Mouse (Mus musculus) layer of hippocampus, postnatal 14 days (tissue): ENCODE results near the gene Ppp1r16b. TPM values are rescaled to one million over a fixed set of nuclear protein-coding genes. Genes with fewer than 3 reads are reported as not detected.

Source experiments
- DNase-seq, 2 experiments: peaks; one replicate each; pipeline ENCODE4 v3.0.0; 2021 to 2022; ENCODE audit warnings: low spot score in 2 of 2, mixed read lengths in 1 of 2
- total RNA-seq, 2 experiments: library from RNA; stranded (reverse); gene quantifications; 2 replicates each; pipeline ENCODE4 v1.2.3; 2021

The Ppp1r16b gene
- total RNA-seq, 2 experiments from 2014 or later, result 97.4 to 97.9 TPM

- DNase-seq, result peak in 1 of 2 experiments; percentile 75
These were observed 2.7 kb downstream of the Ppp1r16b start for GRCm38 (mm10) chr2:158667671-158668432.

DNA sequence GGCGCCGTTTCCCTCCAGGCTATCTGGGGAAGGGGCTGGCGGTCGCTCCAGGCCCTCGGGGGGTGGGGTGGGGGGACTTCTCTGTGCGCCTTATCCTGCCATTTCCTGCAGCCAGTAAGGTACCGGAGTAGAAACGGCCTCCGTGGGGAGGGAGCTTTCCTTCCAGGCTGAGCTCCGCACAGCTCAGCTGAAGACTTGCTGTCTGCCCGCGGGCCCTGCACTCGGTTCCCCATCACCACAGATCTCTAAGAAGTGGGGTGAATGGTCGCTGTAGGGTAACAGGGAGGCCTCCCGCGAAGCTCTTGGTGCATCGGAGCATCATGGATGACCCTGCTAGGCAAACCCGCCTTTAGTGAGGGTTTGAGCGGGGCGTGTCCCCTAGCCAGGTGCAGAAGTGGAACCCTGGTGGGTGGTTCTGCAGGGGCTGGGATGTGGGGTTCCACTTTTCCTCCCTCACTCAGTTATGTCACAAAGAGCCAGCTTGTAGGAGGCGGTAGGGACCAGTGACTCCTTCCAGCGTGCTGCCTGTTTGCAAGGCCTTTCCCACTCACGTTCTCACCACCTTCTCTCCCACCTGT, 3.3 kb downstream of the Ppp1r16b start:
- DNase-seq, result no peak

DNA sequence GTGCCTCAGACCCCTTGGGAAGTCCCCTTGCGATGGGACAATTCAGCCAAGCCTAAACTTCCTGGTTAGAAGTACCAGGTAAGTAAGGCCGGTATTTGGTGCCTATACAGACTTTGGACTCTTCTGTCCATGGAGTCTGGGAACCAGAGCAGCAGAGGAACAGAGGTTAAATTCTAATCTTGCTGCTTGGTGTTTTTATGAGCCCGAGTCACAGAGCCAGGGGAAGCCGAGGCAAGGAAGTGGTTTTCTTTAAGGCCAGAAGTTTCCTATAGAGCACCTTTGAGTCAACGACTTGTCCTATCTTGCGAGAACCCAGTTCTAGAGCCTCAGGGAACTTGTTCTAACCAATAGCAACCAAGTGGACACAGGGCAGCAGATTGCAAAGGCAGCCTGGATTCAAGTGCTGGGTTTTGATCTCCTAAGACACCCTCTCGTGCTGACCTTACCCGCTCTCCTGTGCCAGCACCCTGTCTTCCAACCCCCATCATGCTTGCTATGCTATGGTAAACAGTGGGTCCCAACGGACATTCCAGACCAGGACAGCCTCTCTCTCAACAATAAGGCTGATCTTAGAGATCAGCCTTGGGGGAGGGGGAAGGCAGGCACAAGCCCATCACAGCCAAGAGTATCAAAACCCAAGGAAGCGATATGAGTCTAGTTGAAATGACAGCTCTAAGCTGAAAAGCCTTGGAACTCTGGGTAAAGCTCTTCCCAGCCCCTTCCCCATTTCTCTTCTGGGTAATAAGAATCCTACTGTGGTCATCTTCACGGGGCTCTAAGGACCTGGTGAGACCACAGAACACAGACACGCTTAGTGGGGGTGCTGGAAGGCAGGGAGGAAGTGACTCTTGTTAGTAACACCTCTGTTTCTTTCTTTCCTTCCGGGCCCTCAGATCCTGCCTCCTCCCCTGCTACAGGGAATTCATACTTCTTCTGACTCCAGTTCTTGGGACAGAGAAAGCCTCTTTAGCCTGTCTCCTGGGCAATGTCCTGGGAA, 4.3 kb downstream of the Ppp1r16b start:
- no peak for DNase-seq

GRCm38 (mm10) chr2:158670571-158670970, 5.4 kb downstream of the Ppp1r16b start:
- no peak for DNase-seq

DNA sequence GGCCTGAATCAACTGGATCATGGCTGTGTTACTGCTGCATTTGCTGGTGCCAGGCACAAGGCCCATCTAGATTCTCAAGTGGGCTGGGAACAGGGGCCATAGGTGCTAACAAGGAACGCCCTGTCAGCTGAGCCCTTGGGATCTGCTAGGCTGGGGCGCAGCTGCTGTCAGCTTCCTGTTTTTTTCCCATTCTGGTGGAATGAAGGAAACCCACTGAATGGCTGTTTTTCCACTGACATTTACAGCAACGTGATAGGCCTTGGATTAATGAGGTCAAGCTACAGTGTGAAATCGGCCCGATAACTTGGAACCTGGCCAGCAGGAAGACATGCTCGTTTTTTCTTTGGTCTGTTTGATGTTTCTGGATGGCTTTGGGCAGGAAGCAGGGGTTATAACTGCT, 7.6 kb downstream of the Ppp1r16b start:
- no peak for DNase-seq

GRCm38 (mm10) chr2:158673493-158673892, 8.3 kb downstream of the Ppp1r16b start:
- DNase-seq, result peak; percentile 72 to 78

DNA sequence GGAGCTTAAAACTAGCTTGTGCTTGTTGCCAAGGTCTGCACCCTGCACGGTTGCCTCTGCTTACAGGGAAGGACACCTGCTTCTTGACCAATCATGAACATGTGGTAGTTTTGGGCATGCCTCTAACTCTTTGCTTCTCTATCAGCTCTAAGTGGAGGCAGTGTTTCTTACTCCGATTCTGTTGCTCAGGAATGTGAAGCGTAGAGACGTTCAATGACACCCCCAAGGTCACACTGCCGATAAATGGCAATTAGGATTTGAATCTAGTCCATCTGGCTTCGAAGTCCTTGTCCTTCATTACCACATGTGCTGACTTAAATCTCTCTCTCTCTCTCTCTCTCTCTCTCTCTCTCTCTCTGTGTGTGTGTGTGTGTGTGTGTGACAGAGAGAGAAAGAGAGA, 8.9 kb downstream of the Ppp1r16b start:
- no peak for DNase-seq

GRCm38 (mm10) chr2:158674759-158675158, 9.6 kb downstream of the Ppp1r16b start:
- no peak for DNase-seq

DNA sequence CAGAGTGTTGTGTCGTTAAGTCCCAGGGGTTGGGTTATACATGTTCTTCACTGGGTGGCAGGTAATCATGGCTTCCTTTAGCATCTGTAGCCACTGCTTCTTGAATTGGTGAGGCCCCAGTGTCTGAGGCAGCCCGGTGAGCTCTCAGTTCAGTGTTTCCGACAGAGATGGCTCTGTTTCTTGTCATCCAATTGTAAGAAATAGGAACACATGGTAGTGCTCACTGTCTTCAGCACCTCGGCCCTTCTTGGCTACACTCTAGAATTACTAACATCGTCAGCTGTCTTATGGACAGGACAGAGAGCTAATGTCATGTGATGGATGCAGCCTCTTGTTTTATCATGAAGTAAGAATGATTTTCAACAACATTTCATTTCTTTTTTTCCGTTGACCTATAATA, 10.0 kb downstream of the Ppp1r16b start:
- DNase-seq, result no peak

DNA sequence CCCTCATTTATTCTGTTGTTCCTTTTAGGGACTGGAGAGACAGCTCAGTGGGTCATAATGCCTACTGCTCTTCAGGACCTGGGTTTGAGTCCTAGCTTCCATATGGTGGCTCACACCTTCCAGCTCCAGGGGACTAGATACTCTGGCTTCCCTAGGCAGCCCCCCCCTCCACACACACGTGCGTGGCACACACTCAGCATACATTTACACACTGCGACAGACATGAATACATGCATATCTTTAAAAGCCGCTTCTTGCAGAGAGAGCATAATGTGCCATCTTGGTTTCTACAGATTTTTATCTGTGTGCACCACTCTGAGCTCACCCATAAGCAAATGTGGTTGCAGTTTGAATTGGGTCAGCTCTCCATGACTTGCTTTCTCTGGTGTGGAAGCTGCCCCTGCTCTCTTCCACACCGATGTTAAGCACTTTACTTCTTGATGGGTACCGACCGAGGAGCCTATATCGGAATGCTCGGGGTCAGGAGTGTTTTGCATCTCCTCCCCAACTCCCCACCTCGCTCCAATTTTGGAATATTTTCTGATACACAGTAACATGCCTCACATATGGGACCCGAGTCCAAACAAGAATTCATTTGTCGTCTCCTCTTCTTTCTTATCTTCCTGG, 10.8 kb downstream of the Ppp1r16b start:
- DNase-seq, result no peak

DNA sequence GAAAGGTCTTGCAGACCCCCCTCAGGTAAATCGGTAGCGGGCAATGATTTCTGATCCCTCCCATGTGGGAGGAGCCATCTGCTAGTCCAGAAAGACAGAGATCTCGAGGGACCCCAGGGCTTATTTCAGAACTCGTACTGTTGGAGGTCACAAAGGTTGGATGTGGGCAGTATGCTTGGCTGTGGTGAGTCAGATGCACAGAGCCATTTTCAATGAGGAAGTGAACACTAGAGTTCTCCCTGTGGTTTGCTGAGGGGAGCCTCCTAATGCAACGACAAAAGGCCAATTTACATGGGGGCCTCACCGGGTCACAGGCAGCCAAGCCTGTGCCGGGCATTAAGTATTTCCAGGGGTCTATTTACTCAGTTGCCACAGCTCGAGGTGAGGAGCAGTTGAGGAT, 12.7 kb downstream of the Ppp1r16b start:
- DNase-seq, result no peak

DNA sequence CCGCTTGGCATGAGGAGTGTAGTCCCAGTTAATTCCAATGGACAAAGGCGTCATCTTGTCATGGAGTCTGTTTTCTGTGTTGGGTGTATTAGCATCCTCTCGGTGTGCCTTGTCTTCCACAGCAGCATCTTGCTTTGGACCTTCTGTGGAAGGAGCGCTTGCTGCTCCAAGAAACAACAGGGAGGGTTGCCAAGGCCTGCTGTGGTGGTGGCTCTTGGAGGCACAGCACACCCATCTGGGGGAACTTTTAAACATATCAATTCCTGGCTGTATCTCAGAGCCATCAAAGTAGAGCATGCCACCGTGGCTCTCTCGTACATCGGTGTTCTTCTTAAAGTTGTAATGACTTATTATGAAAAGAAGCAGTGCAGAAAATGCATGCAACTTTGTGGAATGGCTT, 13.9 kb downstream of the Ppp1r16b start:
- no peak for DNase-seq

DNA sequence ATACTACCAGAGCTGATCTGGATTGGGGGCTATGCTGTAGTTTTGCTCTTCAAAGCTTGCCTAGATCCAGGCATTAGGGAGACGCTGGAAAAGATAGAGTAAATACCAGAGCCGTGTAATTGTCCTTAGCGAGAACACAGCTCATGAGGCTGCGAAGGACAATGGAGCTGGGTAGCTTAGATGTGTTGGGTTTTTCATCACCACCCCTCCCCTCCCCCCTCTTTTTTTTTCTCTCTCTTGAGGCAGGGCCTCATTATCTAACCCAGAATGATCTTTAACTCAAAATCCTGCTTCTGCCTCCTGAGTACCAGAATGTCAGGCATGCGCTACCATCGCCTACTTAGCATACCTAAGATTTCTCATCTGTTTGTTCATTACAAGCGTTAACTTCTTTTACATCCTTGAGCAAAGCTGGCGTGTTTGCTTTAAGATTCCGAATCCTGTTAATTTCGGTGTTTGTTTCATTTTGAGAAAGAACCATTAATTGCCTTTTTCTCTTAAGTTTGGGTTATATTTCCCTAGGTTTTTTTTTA, 15.2 kb downstream of the Ppp1r16b start:
- no peak for DNase-seq

GRCm38 (mm10) chr2:158681714-158682113, 16.5 kb downstream of the Ppp1r16b start:
- no peak for DNase-seq

GRCm38 (mm10) chr2:158682344-158683037, 17.3 kb downstream of the Ppp1r16b start:
- DNase-seq, result no peak

- no peak for DNase-seq
These were observed 17.8 kb downstream of the Ppp1r16b start for GRCm38 (mm10) chr2:158683038-158683413.

GRCm38 (mm10) chr2:158684247-158684843, 19.1 kb downstream of the Ppp1r16b start:
- no peak for DNase-seq

DNA sequence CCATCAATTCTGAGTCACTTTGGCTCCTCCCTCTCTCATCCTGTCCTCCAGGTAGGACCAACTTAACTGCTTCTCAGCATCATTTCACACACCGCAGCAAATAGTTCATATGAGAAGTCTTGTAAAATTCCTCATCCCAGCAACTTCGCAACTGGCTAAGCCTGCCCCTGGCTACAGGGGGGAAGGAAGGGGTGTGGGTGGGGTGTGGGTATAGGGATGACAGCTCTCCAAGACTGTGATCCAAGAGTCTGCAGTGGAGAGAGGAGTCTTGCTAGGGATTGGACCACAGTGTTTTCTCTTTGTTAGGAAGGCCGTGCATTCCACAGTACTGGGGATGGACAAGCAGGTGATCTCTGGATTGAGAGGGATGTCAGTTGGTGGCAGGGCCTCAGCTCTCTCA, 19.7 kb downstream of the Ppp1r16b start:
- DNase-seq, result no peak

GRCm38 (mm10) chr2:158686394-158686793, 21.2 kb downstream of the Ppp1r16b start:
- no peak for DNase-seq

DNA sequence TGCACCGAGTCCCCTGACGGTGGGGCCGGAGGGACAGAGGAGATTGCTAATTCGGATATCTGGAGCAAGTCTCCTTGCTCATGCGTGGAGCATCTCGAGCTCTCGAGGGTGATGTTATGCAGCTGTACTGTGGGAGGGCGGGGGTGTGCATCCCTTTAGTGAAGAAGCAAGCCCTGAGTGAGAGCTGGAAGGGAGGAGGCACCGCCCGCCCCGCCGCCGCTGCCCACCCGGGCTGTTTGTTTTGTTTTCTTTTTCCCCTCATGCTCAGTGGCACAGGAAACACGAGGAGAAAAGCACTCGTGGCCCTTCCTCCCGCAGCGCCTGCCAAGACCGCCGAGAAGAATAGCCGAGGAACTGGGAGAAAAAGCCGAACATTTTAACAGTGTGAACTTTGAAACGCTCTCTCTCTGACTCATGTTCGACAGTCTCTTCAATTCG, 22.6 kb downstream of the Ppp1r16b start:
- no peak for DNase-seq
